Mouse (Mus musculus) T-helper 2 cell (primary cell): ENCODE measurements at regions not wholly inside any gene's neighbourhood (a gene's known extent, or its start where the extent isn't known, plus 50 kb on each side); places are given as distances from the start of the nearest gene placed in this dataset.

Experiments used
- in situ Hi-C: fragments of 300-600 bp; cut with MboI, MseI; formaldehyde crosslinking; loops from one replicate; pipeline ENCODE4 v1.15.1; 2025; ENCODE audit warnings: high pct_unique_total_duplicates

GRCm38 (mm10) chr13:92911660-92912284 is 67.2 kb downstream of the Mtx3 start:
- in situ Hi-C loops = no loop called here

DNA sequence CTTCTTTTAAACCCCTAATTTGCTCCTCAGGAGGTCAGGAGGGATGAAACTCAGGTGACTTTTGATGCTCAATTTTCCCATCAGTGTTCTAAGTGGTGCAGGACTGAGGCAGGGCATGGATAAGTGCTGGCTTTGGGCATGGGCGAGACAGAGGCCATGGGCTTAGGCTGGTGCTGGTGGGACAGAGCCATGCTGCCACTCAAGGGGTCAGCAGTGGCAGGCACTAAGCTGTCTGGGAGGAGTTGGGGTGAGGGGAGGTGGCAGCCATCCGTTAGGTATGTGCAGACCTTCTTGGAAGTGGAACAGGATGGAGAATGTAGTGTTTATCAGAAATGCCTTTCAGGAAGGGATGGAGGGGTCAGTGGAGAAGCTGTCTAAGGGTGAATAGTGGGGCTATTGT is 68.1 kb downstream of the Mtx3 start:
- in situ Hi-C loops = no loop called here

DNA sequence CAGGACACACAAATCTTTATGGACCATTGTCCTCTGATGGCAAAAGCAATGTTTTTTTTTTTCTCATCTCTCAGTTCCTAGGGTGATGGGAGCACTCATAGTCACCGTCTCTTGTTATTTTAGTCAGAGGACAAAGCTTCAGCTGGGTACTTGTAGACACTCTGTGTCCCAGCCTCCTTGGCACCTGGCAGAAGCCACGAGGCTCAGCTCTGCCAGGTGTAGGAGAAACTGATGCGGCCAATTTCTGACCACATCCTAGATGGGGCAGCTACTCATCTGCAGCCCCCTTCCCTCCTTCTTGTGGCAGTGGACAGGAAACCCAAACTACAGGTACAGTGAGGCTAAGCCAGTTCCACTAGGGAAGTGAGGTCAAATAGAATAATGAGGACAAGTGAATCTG is 70.1 kb downstream of the Mtx3 start:
- in situ Hi-C loops = no loop called here

DNA sequence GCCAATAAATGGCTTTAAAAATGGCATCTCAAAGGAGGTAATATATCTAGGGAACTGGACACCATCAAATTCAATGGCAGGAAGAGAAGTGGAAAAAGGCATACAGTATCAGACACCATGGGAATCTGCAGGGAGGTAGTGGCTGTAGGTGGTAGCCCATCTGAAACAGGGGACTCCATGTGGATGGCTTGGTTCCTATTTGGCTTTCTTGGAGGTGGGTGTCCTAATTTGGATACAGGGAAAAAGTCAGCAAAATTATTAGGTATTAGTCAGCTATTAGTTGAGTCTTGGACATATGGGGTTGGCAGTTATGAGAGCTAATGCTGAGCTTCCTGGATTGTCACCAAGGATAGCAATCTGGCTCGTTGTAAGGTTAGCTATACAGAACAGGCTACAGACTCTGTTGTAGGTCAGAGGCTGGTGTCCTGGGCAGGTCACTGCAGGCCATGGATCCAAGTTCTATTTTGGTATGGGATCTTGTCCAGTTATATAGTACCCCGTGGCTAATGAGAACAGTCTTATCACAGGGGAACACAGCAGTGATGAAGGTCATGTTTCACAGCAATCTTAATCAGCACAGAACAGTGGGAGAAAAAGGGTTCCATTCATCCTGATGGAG is 70.8 kb downstream of the Mtx3 start:
- in situ Hi-C loops = no loop called here

DNA sequence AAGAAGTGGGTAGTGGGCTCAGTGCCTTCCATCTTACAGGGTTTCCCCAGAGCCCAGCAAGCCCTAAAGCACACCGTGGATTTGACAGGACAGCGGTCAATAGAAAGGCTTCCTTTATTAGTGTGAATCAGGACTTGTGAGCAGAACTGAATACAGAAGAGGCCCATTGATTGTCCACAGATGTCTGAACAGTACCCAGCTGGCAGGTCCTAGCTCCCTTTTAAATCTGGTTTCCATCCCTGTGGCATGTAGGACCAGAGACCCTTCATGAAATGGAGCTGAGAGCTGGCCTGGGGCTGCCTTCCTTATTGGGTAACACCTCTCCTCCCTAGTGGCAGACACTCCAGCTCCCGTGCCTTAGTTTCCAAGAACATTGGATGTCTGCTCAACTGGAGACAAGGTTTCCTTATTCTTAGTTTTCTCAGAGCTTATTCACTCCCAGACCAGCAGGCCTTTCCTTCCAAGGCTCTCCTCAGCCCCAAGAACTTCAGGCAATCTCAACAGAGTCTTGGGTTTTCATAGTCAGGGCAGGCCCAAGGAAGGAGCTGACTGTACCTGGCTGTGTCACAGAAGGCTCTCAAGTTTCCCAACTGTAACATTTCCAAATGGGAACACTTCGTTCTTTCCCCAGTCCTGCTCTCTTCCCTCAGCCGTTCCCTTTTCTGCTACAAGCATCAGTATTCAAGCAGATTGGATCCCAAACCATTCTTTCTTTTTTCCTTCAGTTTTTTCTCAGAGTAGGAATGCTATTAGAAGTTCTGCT is 71.6 kb downstream of the Mtx3 start:
- in situ Hi-C loops = no loop called here

- in situ Hi-C loops = no loop called here
Observed at GRCm38 (mm10) chr13:92919882-92920281, 75.3 kb downstream of the Mtx3 start.

DNA sequence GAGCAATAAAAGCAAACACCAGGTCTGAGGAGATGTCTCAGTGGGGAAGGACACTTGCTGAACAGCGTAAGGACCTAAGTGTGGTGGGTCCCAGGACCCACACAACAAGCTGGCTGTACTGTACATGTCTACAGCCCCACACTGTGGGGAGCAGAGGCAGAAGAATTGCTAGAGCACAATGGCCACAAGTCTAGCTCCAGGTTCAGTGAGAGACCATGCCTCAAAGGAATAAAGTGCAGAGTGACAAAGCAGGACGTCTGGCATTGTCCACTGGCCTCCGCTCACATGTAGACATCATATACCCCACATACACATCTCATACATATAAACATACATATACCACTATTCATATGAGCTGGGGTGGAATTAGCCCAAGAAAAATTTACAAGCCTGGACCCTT is 77.4 kb downstream of the Mtx3 start:
- in situ Hi-C loops = no loop called here

DNA sequence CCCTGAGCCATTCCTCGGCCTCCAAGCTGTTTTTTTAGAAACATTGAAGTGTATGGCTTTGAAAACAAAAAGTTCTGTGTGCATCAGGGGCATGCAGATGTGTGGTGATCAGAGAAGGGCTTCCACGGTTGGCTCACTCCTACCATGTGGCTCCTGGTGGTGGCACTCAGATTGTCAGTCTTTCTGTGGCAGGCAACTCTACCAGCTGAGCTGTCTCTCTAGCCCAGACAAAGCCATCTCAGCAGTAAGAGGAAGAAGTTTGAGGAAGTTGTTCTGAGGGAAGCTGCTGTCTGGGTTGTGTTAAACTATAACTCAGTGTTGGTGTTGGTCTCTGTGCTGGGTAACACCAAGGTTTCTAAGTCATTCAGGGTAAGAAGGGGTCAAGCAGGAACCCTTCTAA is 78.9 kb downstream of the Mtx3 start:
- in situ Hi-C loops = no loop called here

GRCm38 (mm10) chr13:92924021-92924420 is 79.5 kb downstream of the Mtx3 start:
- in situ Hi-C loops = no loop called here

DNA sequence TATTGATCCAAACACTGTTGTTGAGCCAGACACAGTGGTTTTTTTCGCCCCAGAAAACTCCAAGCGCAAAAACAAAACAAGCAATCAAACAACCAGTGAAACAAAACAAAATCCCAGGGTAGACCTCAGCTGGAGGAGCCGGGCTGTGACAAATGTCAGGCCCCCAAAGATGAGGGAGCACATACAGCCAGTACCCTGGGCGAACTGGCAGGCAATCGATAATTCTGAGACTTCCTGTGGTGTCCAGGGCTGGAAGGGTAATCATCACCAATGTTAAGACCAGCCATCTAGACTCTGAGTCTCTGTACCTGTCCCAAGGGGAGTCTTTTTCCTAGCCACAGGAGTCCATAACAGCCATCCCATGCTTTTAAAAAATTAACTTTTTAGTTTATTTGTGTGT is 80.6 kb downstream of the Mtx3 start:
- in situ Hi-C loops = no loop called here

DNA sequence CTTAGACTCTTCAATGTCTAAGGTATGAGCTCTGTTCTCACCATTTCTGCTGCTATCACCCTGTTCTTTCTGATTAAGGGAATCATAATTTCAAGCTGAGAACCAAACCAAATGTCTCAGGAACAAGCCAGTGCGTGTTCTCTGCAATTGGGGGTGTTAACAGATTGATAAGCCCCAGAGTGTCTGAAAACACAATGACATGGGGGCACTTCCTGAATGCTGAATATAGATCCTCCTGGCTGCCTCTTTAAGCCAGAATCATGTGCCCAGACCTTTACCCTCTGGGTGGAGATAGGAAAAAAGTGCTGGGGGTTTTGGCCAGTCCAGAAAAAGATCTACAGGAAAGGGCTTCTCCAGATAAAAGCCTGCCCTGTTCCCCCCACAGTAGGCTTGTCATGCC is 84.0 kb downstream of the Mtx3 start:
- in situ Hi-C loops = no loop called here

DNA sequence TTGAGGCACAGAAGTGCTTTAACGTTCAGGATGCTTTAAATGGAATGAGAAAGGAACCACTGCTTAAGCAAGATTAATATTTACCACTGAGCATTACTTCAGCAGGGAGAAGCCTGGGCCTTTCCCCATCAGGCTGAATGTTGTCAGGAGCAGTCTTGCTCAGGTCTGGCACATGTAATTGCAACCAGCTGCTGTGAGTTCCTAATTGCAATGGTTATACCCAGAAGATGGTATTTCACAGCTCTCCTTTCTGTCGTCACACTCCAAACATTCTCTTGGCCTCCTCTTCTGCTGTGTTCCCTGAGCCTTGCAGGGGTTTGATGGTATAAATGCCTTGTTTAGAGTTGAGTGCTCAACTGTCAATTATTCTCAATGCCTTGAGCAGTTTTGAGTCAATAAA is 87.1 kb downstream of the Mtx3 start:
- in situ Hi-C loops = no loop called here

- in situ Hi-C loops = no loop called here
Observed at GRCm38 (mm10) chr13:92939032-92939431, 94.5 kb downstream of the Mtx3 start.

DNA sequence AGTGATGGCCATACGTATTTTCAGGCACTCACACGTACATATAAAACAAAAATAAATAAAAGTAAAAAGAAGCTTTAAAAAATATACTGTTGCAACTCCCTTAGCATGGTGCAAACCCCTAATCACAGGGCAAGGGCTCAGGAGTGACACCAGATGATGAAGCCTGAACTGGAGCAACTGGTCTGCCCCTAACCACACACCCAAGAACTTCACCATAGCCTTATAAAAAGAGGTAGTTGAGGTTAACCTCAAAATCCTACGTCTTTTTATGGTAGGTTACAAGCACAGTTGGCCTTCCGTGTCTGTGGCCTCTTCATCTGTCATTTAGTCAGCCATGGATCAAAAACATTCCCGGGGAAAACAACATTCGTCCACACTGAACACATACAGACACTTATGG is 96.0 kb downstream of the Mtx3 start:
- in situ Hi-C loops = no loop called here

GRCm38 (mm10) chr13:92948560-92948959 is 104.0 kb downstream of the Mtx3 start:
- in situ Hi-C loops = no loop called here

- in situ Hi-C loops = no loop called here
Observed at GRCm38 (mm10) chr13:92960031-92960430, 115.5 kb downstream of the Mtx3 start.

- in situ Hi-C loops = no loop called here
Observed at GRCm38 (mm10) chr13:92962625-92963024, 118.1 kb downstream of the Mtx3 start.

GRCm38 (mm10) chr13:92963351-92963895 is 118.9 kb downstream of the Mtx3 start:
- in situ Hi-C loops = no loop called here

GRCm38 (mm10) chr13:92964213-92964743 is 119.7 kb downstream of the Mtx3 start:
- in situ Hi-C loops = no loop called here

DNA sequence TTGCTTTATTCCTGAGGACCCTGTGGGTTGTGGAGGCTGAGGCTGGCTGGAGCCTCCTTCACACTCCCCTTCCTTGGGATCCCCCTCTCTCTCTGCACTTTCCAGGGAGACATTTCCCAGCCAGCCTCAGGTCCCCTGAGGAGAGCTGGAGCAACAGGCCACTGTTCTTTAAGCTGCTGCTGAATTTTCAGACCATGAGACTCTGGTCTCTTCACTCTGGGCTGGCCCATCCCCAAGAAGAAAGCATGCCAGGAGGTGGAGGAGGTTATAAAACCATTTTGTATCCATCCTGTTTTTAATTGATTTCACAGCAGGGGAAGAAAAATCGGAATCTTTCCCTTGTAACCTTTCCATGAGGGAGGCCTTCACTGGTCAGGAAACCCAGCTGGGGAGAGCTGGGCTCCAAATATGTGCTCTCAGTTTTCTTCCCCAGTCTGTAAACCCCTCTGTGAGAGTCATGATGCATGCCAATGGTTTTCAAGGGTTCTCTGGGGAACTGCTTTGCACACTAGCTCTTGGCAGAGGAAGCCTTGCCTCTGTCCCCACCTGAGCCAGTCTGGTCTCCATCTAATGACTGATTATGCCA is 122.6 kb downstream of the Mtx3 start:
- in situ Hi-C loops = no loop called here

DNA sequence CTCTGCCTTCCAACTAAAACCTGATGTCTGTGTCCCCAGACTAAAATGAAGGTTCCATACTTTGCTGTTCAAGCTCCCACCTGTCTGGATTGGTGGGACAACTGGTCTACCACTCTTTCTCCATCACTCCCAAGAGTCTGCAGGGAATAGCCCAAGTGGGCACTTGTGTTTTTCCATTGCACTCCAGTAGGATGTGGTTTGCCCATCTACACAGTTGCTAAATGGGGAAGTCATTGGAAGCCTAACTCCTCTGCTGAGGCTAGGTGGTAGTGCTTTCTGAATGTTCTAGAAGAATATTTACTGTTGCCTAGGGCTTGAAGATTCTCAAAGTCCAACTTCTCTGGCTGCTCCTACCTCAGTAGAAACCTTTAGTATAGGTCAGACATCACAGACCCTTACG is 125.0 kb downstream of the Mtx3 start:
- in situ Hi-C loops = no loop called here

DNA sequence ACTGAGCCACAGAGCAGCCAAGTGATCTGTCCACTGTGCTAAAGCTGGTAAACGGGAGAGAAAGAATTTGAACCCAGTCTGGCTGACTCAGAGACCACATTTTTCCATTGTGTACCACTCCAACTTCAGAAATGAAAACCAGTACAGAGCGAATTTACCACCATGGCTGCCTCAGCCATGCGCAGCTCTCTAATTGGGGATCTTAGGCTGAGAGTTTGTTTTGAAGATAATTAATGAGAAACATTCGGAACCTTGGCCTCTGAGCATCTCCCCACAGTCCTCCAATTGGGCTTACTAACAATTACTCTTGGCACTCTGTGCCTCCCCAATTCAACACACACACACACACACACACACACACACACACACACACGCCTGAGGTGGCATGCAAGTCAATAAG is 128.3 kb downstream of the Mtx3 start:
- in situ Hi-C loops = no loop called here
